Mouse (Mus musculus): ENCODE results near the gene Tjp2.

The Tjp2 gene

DNA sequence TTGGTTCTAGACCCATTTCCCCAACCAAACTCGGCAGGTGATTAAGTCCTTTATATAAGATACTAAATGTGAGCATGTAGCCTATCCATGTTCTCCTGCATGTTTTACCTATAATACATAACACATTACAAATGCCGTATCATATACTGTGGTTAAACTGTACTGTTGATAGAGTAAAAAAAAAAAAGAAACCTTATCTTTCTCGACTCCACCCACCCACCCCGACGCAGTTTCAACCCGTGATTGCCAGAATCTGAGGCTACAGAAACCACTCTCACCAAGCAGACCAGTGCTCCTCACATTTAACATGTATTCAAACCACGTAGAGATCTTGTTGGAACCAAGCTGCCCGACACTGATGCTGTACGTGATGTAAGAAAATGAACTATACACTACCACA lies 102.2 kb downstream of the Tjp2 start:
- DNase-seq = no peak

DNA sequence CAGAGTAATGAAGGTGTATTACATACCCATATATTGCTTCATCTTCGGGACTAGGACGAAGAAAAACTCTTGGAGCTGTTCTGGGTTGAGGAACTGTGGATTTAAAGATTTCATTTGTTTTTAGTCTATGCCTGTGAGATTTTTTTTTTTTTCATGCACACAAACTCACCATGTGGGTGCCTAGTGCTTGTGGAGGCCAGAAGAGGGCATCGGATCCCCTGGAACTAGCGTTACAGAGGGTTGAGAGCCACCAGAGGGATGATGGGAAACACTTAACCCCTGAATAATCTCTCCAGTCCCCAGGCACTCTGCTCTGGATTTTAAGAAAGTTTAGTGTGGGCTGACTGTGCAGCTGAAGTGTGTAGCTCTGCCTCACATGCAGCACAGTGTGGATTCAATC lies 104.0 kb downstream of the Tjp2 start:
- DNase-seq = no peak

DNA sequence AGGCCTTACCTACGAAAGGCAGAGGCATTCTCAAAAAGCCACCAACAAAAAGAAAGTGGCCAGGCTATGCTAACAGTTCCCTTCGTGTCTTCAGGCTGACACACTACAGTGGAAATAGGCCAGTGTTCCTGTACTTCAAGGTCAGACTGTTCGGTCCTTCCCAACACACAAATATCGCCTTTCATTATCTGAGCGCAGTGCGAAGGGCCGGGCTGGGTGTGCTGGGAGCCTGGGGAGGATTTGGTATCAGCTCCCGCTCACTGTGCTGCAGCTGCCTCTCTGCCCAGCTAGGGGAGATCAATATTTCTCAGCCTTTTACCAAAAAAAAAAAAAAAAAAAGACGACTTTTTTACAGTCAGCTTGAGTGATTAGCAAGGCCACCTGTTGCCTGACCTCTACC lies 106.1 kb downstream of the Tjp2 start:
- DNase-seq = no peak

DNA sequence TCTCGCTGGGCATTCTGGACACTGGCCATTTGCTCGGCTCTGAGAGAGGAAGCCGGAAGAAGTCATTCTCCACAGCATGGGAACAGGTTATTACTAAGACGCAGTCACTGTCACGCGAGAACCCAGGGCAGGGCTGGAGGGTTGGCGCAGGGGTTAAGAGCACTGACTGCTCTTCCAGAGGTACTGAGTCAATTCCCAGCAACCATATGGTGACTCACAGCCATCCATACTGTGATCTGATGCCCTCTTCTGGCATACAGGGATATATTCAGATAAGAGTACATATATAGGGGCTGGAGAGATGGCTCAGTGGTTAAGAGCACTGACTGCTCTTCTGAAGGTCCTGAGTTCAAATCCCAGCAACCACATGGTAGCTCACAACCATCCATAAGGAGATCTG lies 113.2 kb downstream of the Tjp2 start:
- no peak for DNase-seq

DNA sequence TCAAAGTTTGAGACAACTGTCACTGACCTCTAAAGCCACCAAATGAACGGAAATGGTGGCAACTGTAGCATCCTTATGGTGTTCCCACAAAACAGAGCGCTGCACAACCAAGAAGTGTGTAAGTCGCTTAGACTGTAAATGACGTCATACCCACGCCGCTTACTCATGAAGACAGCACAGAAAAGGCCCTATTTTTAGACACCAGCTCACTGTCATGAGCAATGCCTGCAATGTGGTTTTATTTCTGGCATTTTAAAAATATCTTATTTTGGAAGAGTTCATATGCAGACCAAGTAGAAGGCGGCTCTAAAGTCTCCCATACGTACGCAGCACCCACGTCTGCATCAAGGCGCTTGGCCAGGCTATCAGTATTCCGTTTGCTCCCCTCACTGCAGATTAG lies 117.1 kb downstream of the Tjp2 start:
- peak; percentile 79 for DNase-seq

DNA sequence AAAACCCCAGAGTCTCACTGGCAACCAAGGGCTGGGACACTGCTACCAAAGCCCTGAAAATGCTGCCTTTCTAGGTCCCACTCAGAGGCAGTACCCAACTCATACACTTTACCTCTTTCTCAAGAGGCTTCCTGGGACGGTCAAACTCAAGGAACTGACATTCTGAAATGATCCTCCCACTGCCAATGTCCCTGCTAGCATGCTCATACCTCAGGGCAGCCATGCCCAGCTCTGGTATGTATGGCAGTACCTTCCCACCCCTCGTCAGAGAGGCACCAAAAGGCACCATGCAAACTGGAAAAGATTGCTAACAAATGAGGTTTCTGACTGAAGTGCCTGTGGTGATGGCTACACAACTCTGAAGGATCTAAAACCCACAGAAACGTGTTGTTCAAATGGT lies 121.0 kb downstream of the Tjp2 start:
- peak; percentile 77 for DNase-seq

DNA sequence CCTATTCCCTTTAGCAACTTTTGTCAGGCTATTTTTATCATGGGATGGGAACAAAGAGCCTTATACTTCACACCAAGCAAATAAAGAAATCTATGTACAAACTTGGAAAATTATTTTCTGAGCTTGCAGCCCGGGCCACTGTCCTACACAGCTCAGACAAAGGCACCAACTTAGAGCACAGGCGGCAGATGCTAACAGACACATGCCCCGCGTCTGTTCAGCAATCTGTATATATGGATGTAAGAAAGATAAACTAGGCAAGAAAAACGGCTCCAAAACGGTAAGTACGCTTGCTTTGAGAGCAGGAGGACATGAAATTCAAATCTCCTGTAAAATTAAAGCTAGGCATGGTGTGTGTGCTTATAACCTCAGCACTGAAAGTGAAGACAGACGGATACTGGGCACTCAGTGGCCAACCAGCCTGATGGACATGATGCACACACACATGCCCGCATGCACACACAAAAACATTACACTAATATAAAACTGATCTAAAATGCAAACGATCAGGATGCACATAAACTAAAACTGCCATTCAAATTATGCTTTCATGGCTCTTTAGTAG lies 122.2 kb downstream of the Tjp2 start:
- DNase-seq = peak; percentile 55

DNA sequence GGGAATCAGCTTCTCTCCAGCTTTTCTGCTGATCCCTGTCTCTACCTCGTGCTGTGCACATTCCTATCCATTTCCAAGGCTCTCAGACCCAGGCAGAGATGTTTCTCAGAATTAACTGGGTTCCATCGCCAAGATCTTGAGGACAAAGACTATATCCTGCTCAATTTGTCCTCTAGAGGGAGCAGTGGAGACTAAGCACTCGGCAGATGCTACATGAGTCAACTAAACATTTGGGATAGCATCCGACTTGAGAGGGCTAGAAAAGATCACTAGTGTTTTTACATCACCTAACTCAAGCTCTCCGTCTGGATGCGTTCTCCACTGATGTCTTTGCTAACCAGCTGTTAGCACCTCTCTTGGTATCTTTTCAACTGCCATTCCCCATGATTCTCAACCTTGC lies 123.6 kb downstream of the Tjp2 start:
- peak; percentile 81 for DNase-seq

DNA sequence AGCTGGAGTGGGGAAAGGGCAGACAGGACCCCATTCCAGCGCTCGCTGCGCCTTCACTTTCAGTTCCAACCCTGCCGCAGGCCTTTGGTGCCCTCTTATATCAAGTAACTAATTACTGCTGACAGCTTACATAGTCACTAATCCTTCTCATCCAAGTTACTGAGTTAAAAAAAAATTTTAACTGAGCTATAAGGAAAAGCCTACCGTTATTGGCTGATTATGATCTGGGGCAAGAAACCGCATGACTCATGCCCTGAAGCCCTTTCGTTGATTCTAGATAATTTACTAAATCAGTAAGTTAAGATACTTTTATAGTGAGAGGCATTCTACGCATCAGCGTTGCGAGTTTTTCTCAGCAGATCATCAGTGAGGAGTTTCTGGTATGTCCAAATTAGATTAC lies 126.1 kb downstream of the Tjp2 start:
- no peak for DNase-seq

DNA sequence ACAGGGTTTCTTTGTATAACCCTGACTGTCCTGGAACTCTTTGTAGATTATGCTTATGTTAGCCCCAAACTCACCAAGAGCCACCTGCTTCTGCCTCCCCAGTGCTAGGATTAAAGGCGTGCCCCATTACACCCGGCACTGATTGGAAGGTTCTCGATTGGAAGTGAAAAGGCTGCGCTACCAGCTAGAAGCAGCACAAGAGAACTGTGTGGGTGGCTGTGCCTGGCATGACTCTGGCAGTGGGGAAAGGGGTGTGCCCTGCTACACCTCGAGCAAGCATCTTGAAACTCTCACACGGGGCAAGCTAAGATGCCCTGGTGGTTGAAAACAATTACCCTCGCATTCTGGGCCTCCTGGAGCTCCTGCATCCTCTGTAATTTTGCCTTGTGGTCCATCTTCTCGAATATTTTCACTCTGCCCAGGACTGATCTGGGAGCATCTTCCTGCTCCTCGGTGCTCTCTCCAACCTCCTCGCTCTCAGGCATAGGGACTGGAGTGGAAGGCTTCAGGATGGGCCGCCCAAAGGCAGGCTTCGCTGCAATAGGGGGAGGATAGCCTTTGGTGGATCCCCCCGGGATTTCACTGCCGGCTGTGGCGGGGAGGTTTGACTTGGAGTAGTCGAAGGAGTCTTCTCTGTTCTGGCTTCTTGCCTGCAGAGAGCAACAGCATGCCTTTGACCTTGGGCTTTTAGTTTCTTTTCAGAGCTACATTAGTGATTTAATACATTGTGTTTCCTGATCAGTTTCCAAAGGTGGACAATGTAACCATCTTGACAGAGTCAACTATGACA lies 127.0 kb downstream of the Tjp2 start:
- DNase-seq = peak; percentile 84

DNA sequence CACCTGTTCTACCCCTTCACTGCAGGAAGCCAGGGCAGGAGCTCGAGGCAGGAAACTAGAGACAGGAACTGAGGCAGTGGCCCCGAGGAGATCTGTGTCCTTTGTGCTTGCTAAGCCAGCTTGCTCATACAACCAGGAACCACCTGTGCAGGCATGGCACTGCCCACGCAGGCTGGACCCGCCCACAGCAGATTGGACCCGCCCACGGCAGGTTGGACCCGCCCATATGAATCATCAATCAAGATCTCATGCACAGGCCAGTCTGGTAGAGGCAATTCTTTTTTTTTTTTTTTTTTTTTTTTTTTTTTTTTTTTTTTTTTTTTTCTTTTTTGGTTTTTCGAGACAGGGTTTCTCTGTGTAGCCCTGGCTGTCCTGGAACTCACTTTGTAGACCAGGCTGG lies 132.8 kb downstream of the Tjp2 start:
- DNase-seq = peak; percentile 89

DNA sequence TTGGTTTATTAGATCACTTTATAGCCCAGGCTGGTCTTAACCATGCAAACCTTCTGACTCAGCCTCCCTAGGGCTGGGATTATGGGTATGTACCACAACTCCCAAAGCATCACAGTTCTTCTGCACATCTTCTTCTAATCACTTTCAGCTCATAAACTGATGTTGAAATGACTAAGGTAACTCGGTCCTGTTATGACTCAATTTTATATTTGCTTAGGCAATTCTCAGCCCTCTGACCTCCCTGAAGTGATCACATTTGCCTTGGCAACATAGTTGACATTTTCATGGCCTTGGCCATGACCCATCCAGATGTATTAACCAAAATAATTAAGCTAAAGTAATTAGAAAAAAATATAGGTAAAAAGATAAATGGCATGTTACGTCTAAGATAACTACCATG lies 134.5 kb downstream of the Tjp2 start:
- peak; percentile 9 for DNase-seq

DNA sequence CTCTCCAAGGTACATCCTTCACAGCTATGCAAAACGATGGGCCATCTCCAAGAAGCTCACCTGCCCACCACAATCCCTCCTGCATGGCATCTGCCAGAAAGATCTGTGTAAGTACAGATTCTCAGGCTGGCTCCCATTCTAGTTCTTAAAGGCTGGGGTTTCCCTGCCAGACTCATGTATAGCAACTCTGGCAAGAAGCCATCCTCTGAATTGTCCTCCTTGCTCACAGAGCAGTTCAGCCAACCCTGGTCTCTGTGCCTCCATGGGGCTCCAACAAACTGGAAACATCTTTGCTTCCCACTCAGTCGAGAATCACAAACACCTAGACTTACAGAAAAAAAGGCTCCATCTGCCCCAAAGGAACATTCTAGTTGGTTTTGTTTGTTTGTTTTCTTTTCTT lies 139.5 kb downstream of the Tjp2 start:
- no peak for DNase-seq

DNA sequence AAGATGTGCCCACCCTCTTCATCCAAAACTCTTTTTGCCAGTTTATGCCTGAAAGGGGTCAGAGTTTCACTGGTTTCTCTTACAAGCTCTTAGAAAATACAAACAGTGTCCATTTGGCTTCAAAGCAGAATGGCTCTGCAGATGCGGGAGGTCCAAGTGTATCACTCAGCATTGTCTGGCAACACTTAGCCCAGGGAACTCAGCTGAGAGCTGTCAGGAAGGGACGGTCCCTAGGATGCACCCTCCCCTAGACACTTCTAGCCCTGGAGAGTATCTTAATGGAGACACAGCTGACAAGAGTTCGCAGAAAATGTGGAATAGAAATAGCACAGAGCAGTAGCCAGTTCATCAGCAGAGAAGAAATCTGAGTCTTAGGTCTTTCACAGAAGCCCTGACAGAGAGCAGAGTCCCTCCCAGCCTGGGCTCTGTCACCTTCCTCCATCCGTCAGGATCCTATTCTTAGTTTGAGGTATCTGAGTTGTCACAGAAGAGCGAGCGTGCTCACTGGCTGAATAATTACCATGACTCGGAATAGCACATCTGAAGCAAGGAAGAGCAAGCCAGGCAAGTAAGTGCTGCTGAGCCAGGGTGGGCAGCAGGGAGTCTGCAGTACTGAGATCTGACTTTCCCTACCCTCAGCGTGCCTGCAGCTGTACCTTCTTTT lies 144.3 kb downstream of the Tjp2 start:
- peak; percentile 87 for DNase-seq

DNA sequence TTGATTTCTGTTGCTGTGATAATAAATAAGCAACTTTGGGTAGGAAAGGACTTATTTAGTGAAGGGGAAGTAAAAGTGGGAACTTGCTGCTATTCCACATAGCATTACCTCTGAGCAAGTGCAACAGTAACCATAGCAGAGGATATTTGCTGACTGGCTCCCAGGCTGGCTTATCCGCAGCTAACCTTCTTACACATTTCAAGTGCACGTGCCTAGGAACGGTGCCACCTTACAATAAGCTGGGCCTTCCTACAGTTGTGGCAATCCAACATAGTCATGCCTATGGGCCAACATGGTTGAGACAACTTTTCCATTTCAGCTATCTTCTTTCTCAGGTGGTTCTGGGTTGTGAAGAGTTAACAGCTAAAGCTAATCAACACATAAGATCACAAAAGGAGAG lies 147.2 kb downstream of the Tjp2 start:
- peak; percentile 69 for DNase-seq

DNA sequence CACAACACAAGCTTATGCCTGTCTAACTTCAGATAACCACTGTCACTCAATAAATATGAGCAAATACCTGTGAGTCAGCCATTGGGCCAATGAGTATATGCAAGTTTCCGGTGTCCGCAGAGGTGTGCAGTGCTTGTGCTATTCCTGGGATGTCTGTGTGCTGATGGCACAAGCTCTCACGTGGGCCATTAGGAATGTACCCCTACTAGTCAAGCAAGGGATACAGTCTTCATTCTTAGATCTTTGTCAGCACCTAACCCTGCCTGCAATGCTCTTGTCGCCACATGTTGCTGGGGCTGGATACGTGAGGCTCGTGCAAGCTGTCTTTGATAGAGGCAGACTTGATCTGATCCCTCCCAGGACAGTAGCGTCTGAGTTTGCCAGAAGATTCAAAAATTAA lies 148.3 kb downstream of the Tjp2 start:
- DNase-seq = peak; percentile 65

DNA sequence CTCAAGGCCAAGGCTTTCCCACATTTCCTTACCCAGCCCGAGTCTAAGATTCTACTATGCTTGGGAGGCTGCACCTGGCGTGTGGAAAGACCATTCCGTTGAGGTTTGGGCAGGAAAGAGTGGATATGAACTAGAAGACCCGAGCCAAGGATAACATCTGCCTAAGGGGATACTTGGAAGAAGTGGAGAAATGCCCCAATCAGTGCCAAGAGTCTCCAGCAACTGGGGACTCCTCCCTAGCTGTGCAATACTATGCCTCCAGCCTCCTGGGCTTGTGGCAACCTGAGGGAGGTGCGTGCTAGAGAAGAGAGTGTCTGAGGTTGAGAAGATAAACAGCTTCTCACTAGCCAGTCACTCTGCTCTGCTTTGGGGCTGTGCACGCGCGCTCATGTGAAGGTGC lies 148.9 kb downstream of the Tjp2 start:
- DNase-seq = peak; percentile 71

DNA sequence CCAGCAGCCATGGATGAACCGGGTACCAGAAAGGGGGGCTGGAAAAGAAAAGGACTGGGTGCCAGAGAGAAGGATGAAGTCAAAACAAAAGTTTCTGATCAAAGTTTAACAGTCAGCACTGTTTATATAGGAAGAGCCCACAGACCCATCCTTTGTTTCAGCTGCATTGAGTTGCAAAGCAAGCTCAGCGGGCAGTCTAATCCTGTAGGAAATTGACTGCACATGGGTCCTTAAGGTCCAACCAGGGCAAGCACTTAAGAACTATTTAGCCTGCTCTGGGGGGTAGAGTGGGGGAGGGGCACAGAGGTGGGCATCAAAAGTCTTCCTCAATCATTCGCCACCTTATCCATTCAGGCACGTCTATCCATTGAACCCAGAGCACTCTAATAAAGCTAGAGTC lies 151.7 kb downstream of the Tjp2 start:
- peak; percentile 18 for DNase-seq

DNA sequence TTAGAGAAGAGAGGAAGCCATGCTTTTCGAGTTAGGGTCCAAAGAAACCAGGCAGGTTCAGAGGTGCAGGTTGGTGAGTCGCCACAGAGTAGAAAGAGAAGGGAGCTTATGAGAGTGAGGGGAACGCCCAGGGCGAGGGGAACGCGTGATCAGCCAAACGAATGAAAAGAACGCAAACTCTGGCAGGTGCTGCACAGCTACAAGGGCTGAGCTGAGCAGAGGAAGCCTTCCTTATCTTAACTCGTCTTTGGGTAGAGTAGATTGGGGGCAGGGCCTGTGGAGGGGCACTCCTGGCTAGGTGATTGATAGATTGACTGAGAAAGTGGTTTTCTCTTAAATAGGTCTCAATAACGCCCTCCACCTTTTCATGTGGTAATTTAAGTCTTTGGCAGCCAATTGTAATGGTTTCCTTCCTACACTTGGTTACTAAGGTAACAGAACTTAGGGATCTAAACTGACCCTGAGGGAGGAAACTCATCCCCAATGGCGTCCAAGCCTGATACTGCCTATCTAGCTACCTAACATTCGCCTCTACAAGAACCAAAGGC lies 160.4 kb downstream of the Tjp2 start:
- peak; percentile 29 for DNase-seq

DNA sequence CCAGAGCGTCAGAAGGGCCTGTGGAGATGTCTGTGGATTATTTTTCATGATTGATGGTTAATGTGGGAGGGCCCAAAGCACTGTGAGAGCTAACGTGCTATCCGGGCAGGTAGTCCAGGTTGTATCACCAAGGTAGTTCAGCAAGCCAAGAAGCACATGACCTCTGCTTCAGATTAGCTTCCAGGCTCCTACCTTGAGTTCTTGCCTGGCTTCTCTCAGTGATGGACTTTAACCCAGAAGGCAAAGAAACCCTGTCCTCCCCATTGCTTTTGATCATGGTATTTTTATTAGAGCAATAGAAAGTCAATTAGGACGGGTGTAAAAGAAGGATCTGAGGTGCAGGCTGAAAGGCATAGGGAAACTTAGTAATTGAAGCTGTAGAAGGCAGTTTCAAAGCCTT lies 161.2 kb downstream of the Tjp2 start:
- peak; percentile 17 for DNase-seq

DNA sequence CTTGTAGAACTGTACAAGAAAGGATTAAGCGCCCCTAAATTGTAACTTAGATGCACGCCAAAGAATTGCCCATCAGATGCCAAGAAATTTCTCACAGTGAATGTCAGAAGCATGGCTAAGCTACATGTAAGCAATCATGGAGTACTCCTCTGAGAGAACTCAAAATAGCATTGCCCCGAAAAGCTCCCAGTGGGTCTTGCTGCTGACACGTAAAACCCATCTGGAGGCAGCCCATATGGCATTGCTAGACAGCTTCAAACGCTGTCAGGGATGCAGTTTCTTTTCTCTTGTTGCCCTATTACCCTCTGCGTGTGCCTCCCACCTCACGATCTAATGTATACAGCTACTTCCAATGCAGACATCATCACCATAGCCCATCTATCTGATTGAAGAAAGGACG lies 166.0 kb downstream of the Tjp2 start:
- peak; percentile 68 for DNase-seq

DNA sequence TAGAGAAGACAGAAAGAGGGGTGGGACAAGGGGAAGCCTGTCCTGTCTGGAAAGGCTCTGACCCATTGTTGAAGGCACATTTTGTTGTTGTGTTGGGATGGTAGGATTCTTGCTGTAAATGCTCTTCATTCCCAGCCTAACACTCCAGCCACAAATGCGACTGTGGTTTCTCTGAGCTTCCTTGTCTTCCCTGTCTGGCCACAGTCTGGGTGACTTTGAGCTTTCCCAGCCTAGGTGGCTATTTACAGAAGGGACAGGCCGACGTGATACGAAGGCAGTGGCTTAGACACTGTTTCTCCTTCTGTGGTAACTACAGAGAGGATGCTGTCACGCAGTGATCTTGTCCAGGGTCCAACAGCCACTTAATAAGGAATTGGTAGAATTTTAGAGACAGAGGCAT lies 166.8 kb downstream of the Tjp2 start:
- peak; percentile 92 for DNase-seq

DNA sequence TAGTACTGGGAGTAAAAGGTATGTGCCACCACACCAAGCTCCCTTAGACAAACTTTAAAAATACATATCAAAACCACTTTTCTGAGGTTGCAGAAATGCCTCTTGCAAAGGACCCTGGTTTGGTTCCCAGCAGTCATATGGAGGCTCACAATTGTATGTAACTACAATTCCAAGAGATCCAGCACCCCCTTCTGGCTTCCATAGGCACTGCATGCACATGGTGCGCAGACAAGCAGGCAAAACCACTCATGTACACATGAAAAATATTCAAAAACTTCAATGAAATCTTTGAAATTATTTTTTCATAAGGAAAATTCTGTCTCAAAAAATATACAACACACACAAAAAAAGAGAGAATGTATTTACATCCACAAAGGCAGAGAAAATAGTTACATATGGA lies 167.9 kb downstream of the Tjp2 start:
- DNase-seq = peak; percentile 31

DNA sequence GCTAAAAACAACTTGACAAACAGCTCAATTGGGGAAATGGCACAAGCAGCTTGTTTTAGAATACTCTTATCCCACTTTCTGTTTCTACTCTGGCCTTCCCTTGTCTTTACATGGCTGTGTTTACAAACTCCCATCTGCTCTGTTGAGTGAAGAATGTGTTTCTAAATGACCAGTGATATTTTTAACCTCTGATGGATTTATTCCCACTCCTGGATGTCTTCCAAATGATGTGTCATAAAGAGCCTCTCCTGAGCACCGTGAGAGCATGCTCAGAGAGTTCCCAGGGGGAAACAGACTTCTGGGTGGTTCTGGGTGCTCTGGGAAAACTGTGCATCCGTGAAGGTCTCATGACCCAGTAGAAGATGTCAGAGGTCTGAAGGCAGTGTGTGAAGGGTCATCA lies 169.9 kb downstream of the Tjp2 start:
- peak; percentile 93 for DNase-seq
